Mouse (Mus musculus) mesoderm, embryonic 11.5 days (tissue): Measurements from ENCODE around the gene Ccdc36.

Source experiments
- DNase-seq: peaks from one replicate; pipeline ENCODE4 v3.0.0-alpha.2; 2012; ENCODE audit warnings: low read depth, low spot score

Ccdc36 gene

GRCm38 (mm10) chr9:108378736-108379135 lies 49.5 kb downstream of the Ccdc36 start:
- DNase-seq = no peak

DNA sequence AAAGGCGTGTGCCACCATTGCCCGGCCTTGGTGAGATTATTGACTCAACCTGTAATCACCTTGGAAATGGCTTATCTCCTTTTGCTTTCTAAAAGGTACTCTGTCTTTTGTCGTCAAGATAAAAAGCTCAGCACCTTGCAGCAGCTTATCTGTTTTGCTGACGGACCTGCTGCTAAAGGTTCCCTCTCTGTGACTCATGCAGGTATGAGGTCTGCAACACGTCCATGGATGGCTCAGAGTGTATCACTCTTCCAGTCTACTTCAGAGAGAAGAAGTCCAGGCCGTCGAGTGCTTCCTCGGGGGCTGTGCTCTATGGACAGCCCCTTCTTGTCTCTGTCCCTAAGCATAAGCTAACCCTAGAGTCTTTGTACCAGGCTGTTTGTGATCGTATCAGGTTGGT lies 50.0 kb downstream of the Ccdc36 start:
- DNase-seq = no peak
